Mouse (Mus musculus) heart, postnatal 0 days (tissue): ENCODE measurements at regions not wholly inside any gene's neighbourhood (a gene's known extent, or its start where the extent isn't known, plus 50 kb on each side); places are given as distances from the start of the nearest gene placed in this dataset.

Experiments used
- ATAC-seq: fragments of 200-750 bp; cut with Nextera tagmentation; 2 replicates; pipeline ENCODE4 v1.8.0; 2017; ENCODE audit warnings: low read depth, moderate number of reproducible peaks, moderate library complexity; ENCODE audit not compliant: insufficient read depth
- DNase-seq: peaks from one replicate; pipeline ENCODE4 v3.0.0-alpha.2; 2016; ENCODE audit warnings: low spot score
- H3K27ac ChIP-seq: fragments of 300-500 bp; sonication (generic); 2 replicates; pipeline ENCODE4 v1.5.1; 2014; ENCODE audit warnings: low read depth, mild to moderate bottlenecking
- H3K27me3 ChIP-seq: fragments of 300-500 bp; sonication (generic); 2 replicates; pipeline ENCODE4 v1.6.1; 2014; ENCODE audit warnings: low read length, mixed read lengths; ENCODE audit not compliant: control insufficient read depth, insufficient read depth
- H3K36me3 ChIP-seq: fragments of 300-500 bp; sonication (generic); replicated peaks from 2 replicates; pipeline ENCODE4 v1.6.1; 2014; ENCODE audit warnings: low read length, mixed read lengths; ENCODE audit not compliant: control insufficient read depth, insufficient read depth
- H3K4me1 ChIP-seq: fragments of 300-500 bp; sonication (generic); 2 replicates; pipeline ENCODE4 v1.6.1; 2014; ENCODE audit warnings: antibody characterized with exemption; ENCODE audit not compliant: control insufficient read depth, insufficient read depth
- H3K4me2 ChIP-seq: fragments of 300-500 bp; sonication (generic); 2 replicates; pipeline ENCODE4 v1.6.1; 2014; ENCODE audit warnings: low read depth, mild to moderate bottlenecking, low read length, moderate library complexity
- H3K4me3 ChIP-seq: fragments of 300-500 bp; sonication (generic); 2 replicates; pipeline ENCODE4 v1.5.1; 2014; ENCODE audit warnings: low read depth, low read length
- H3K9ac ChIP-seq: fragments of 300-500 bp; sonication (generic); replicated peaks from 2 replicates; pipeline ENCODE4 v1.6.1; 2014; ENCODE audit warnings: low read depth, low read length, mixed read lengths
- H3K9me3 ChIP-seq: fragments of 300-500 bp; sonication (generic); replicated peaks from 2 replicates; pipeline ENCODE4 v1.6.1; 2016; ENCODE audit warnings: low read length; ENCODE audit not compliant: control insufficient read depth
- CTCF ChIP-seq: IDR thresholded peaks from 2 replicates; pipeline ENCODE4 v1.5.1; 2016; ENCODE audit warnings: antibody characterized with exemption, control low read depth, low read depth
- EP300 ChIP-seq: IDR thresholded peaks from 2 replicates; pipeline ENCODE4 v1.6.1; 2016; ENCODE audit warnings: antibody characterized with exemption, low read depth
- WGBS: fragments of 180-500 bp; shearing (Covaris S2); extraction: QIAGEN DNeasy Blood & Tissue Kit; methylation state at CpG from one replicate; pipeline ENCODE4 v1.1.7; 2014; 5-methylcytosine and 5-hydroxymethylcytosine counted together

GRCm38 (mm10) chr1:73365842-73366241 lies 350.1 kb upstream of the Tnp1 start:
- no peak for ATAC-seq

GRCm38 (mm10) chr1:73364300-73364683 lies 348.6 kb upstream of the Tnp1 start:
- no peaks in the 10 kb centered on the region for H3K27me3 ChIP-seq
- H3K9me3 ChIP-seq: no peaks in the 10 kb centered on the region
- WGBS: 74% methylated on average over 7 of the region's 7 CpGs
- no peaks in the 10 kb centered on the region for H3K36me3 ChIP-seq
- H3K4me1 ChIP-seq: peaks cover 38% of the 10 kb centered on the region
- no peak for ATAC-seq
- no peak overlapping the region for H3K4me2 ChIP-seq
- no peak for TF ChIP-seq CTCF
- no peak for DNase-seq
- no peak overlapping the region for H3K4me3 ChIP-seq
- H3K27ac ChIP-seq: peak overlapping the region; percentile 90
- no peak overlapping the region for H3K9ac ChIP-seq

More at GRCm38 (mm10) chr1:73365842-73366241, 350.1 kb upstream of the Tnp1 start:
- H3K4me3 ChIP-seq: no peak overlapping the region
- 0 out of 2 replicates have a peak overlapping the region, but pooled peaks have one; percentile 21 for H3K27ac ChIP-seq
- no peak overlapping the region for H3K9ac ChIP-seq
- H3K4me1 ChIP-seq: peaks cover 42% of the 10 kb centered on the region
- no peak for DNase-seq
- no peaks in the 10 kb centered on the region for H3K36me3 ChIP-seq
- H3K4me2 ChIP-seq: no peak overlapping the region
- H3K9me3 ChIP-seq: no peaks in the 10 kb centered on the region
- no peak for TF ChIP-seq CTCF
- TF ChIP-seq EP300: no peak
- no peaks in the 10 kb centered on the region for H3K27me3 ChIP-seq
- 26% methylated on average over 4 of the region's 4 CpGs for WGBS

- H3K27me3 ChIP-seq: no peaks in the 10 kb centered on the region
- H3K4me1 ChIP-seq: peaks cover 38% of the 10 kb centered on the region
- H3K4me3 ChIP-seq: peak overlapping the region; percentile 10; the same call in 1 of the 2 replicates
- H3K36me3 ChIP-seq: no peaks in the 10 kb centered on the region
- peak; percentile 78 for ATAC-seq
- H3K9ac ChIP-seq: no peak overlapping the region
- peak overlapping the region; percentile 47 for H3K4me2 ChIP-seq
- H3K9me3 ChIP-seq: no peaks in the 10 kb centered on the region
- peak overlapping the region; percentile 90 for H3K27ac ChIP-seq
- no peak for TF ChIP-seq CTCF
- no peak for TF ChIP-seq EP300
- 7% methylated on average over 7 of the region's 7 CpGs for WGBS
- DNase-seq: peak; percentile 92
Observed at GRCm38 (mm10) chr1:73363549-73364299, 348.0 kb upstream of the Tnp1 start.

GRCm38 (mm10) chr1:73362122-73362521 lies 346.4 kb upstream of the Tnp1 start:
- H3K9me3 ChIP-seq: no peaks in the 10 kb centered on the region

GRCm38 (mm10) chr1:73361300-73361699 lies 345.6 kb upstream of the Tnp1 start:
- Histone ChIP-seq H3K4me1 (peaks cover 35% of the 10 kb centered on the region), H3K36me3 (no peaks in the 10 kb centered on the region), H3K9ac (no peak overlapping the region), H3K27ac (peak overlapping the region; percentile 90; the same call in 1 of the 2 replicates), H3K4me3 (no peak overlapping the region), H3K9me3 (no peaks in the 10 kb centered on the region), H3K4me2 (no peak overlapping the region), H3K27me3 (no peaks in the 10 kb centered on the region)
- TF ChIP-seq CTCF (no peak), EP300 (no peak)
- ATAC-seq (no peak), DNase-seq (no peak)
- 76% methylated on average over 7 of the region's 7 CpGs for WGBS

More at GRCm38 (mm10) chr1:73362122-73362521, 346.4 kb upstream of the Tnp1 start:
- WGBS: 31% methylated on average over 1 of the region's 1 CpGs
- H3K4me3 ChIP-seq: no peak overlapping the region
- peak; percentile 80 for DNase-seq
- no peaks in the 10 kb centered on the region for H3K27me3 ChIP-seq
- peak overlapping the region; percentile 90 for H3K27ac ChIP-seq
- TF ChIP-seq CTCF (no peak; the same call in 1 of the 2 replicates), EP300 (peak; percentile 91)
- peaks cover 38% of the 10 kb centered on the region for H3K4me1 ChIP-seq
- peak; percentile 88 for ATAC-seq
- H3K4me2 ChIP-seq: no peak overlapping the region
- no peaks in the 10 kb centered on the region for H3K36me3 ChIP-seq
- no peak overlapping the region for H3K9ac ChIP-seq
